Mouse (Mus musculus) ES-E14 (cell line): Measurements from ENCODE around the gene Ptma. TPM values are rescaled to one million over a fixed set of nuclear protein-coding genes. Genes with fewer than 3 reads are reported as not detected.
"Not testable (repeated sequence)": the region's sequence is repeated elsewhere in the genome, so short reads cannot be mapped to it uniquely, and the experiment has no call there.

Experiments used
- DNase-seq: peaks from one replicate; pipeline ENCODE4 v3.0.0-alpha.2; 2013; ENCODE audit warnings: low read depth, low spot score
- H3K27ac ChIP-seq: 2 replicates; pipeline ENCODE4 v1.5.1; 2012; ENCODE audit warnings: low read depth, mild to moderate bottlenecking, low read length, moderate library complexity, mixed read lengths; ENCODE audit not compliant: poor library complexity, insufficient read depth, severe bottlenecking
- H3K36me3 ChIP-seq: 2 replicates; pipeline ENCODE4 v1.6.1; 2012; ENCODE audit warnings: mild to moderate bottlenecking, low read length, moderate library complexity, mixed read lengths; ENCODE audit not compliant: control insufficient read depth, poor library complexity, insufficient read depth, severe bottlenecking
- H3K4me1 ChIP-seq, 2 experiments: fragments of 150-350 bp in 1 of 2; sonication (generic) in 1 of 2; 2 replicates each; pipeline ENCODE4 v1.6.1; 2012; ENCODE audit warnings: low read length in 2 of 2, mild to moderate bottlenecking in 1 of 2, mixed read lengths in 1 of 2; ENCODE audit not compliant: control insufficient read depth in 2 of 2, insufficient read depth in 2 of 2, poor library complexity in 1 of 2
- H3K4me3 ChIP-seq, 2 experiments: fragments of 150-350 bp in 1 of 2; sonication (generic) in 1 of 2; 2 replicates each; pipeline ENCODE4 v1.5.1; 2012; ENCODE audit warnings: low read length in 2 of 2, low read depth in 1 of 2, mild to moderate bottlenecking in 1 of 2, mixed read lengths in 1 of 2; ENCODE audit not compliant: insufficient read depth in 1 of 2, poor library complexity in 1 of 2, severe bottlenecking in 1 of 2
- H3K9ac ChIP-seq: 2 replicates; pipeline ENCODE4 v1.6.1; 2012; ENCODE audit warnings: low read depth, mild to moderate bottlenecking, low read length, mixed read lengths; ENCODE audit not compliant: poor library complexity, insufficient read depth, severe bottlenecking
- H3K9me3 ChIP-seq: fragments of 150-350 bp; sonication (generic); 2 replicates; pipeline ENCODE4 v1.6.1; 2012; ENCODE audit warnings: low read depth, mild to moderate bottlenecking, low read length; ENCODE audit not compliant: control insufficient read depth, insufficient read depth
- CHD2 ChIP-seq: IDR thresholded peaks from 2 replicates; pipeline ENCODE4 v1.6.1; 2014; ENCODE audit warnings: mild to moderate bottlenecking, low read depth, low read length, inconsistent platforms
- HCFC1 ChIP-seq: IDR thresholded peaks from 2 replicates; pipeline ENCODE4 v1.6.1; 2012; ENCODE audit warnings: low read length, inconsistent platforms, borderline replicate concordance; ENCODE audit not compliant: insufficient read depth
- MAFK ChIP-seq: IDR thresholded peaks from 2 replicates; pipeline ENCODE4 v1.6.1; 2014; ENCODE audit warnings: mild to moderate bottlenecking, low read depth, low read length, inconsistent platforms; ENCODE audit not compliant: insufficient read depth
- ZC3H11A ChIP-seq: IDR thresholded peaks from 2 replicates; pipeline ENCODE4 v1.6.1; 2012; ENCODE audit warnings: low read depth, mild to moderate bottlenecking, inconsistent platforms, low read length, borderline replicate concordance
- ZNF384 ChIP-seq: IDR thresholded peaks from 2 replicates; pipeline ENCODE4 v1.6.1; 2012; ENCODE audit warnings: low read depth, low read length, inconsistent platforms
- in situ Hi-C, 2 experiments: fragments of 600-800 bp; cut with MboI; formaldehyde crosslinking; loops; one replicate each; pipeline ENCODE4 v1.15.1; 2025; ENCODE audit warnings: low sequenced_read_pairs in 2 of 2, inconsistent platforms in 1 of 2; ENCODE audit not compliant: unreplicated experiment in 2 of 2
- total RNA-seq: library from RNA; depleted of rRNA; stranded (reverse); fragments of 300-350 nt; gene quantifications from 2 replicates; pipeline ENCODE4 v1.2.3, GENCODE M21; 2012

The Ptma gene
- total RNA-seq, 1 experiment: 2,587 TPM

DNA sequence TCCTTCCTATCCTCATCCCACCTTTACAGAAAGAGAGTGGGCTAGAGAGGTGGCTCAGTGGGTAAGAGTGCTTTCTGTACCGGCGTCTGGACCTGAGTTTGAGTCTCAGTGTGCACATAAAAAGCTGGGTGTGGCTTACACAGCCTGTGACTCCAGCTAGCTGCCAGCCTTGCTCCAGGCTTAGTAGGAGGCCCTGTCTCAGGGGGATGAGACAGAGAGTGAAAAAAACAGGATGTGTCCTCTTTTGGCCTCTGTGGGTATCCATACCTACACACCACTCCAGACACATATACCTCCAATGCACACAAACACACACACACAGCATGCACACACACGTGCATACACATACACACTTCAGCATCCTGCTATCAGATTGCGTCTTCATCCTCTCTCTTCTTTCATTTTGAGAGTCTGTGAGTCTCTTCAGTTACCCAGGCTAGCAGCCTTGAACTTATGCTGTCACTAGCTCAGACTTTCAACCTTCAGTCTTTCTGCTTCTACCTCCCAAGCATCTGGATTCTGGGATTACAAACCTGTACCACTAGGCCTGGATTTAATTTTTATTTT is 14.3 kb upstream of the Ptma start:
- Histone ChIP-seq H3K4me1 (peaks cover 3 to 40% of the 10 kb centered on the region in 2 experiments; a peak in 2 of 4 replicates), H3K9me3 (no peaks in the 10 kb centered on the region), H3K36me3 (no peaks in the 10 kb centered on the region), H3K27ac (no peak overlapping the region), H3K9ac (no peak overlapping the region), H3K4me3 (no peak overlapping the region)
- no peak for TF ChIP-seq ZC3H11A
- no peak for TF ChIP-seq MAFK
- no peak for TF ChIP-seq CHD2
- no peak for TF ChIP-seq ZNF384
- TF ChIP-seq HCFC1: no peak
- in situ Hi-C loops: no loop called here
- no peak for DNase-seq

DNA sequence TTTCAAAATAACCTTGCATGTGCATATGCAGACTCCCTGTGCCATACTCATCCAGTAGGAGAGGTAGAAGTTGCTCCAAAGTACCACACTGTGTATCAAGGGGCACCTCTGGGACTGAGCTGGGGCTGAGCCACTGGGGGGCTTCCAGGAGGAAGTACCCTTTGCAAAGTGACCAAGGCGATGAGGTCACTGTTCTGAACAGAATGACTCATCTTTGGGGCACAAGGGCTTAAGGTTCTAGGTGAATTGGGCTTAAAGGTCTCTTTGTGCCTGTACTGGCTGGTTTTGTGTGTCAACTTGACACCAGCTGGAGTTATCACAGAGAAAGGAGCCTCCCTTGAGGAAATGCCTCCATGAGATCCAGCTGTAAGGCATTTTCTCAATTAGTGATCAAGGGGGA is 13.5 kb upstream of the Ptma start:
- H3K9ac ChIP-seq, H3K9me3 ChIP-seq, DNase-seq, H3K36me3 ChIP-seq, H3K4me3 ChIP-seq, in situ Hi-C loops, H3K27ac ChIP-seq: not testable (repeated sequence)
- H3K4me1 ChIP-seq: peaks cover 3 to 33% of the 10 kb centered on the region in 2 experiments; a peak in 2 of 4 replicates

DNA sequence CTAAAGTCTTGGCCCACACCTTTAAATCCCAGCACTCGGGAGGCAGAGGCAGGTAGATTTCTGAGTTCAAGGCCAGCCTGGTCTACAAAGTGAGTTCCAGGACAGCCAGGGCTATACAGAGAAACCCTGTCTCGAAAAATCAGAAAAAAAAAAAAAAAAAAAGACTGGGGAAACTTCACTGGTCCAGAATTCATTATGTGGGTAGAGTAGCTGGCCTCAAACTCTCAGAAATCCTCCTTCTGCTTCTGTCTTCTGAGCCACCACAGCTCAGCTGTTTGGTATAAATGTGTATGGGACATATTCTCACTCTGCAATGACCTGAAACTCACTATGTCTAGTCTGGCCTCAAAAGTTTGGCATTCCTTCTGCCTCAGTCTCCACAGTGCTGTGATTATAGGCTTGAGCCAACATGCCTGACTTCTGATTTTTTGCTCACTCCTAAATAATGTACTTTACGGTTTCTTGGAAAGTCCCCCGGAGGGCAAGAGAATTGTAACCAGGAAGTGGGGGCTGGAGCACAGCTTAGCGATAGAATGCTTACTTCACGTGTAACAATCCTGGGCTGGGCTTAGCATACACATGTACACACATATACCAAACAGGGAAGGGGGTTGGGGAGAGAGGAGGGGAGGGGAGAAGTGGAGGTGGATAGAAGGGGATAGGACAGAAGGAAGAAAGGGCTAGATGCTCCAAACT is 10.7 kb upstream of the Ptma start:
- H3K9ac ChIP-seq: no peak overlapping the region
- H3K36me3 ChIP-seq: no peaks in the 10 kb centered on the region
- in situ Hi-C loops: no loop called here
- no peak overlapping the region for H3K27ac ChIP-seq
- peaks cover 0 to 16% of the 10 kb centered on the region in 2 experiments; a peak in 2 of 4 replicates for H3K4me1 ChIP-seq
- TF ChIP-seq ZC3H11A (no peak), HCFC1 (no peak), CHD2 (no peak)
- H3K4me3 ChIP-seq: no peak overlapping the region
- no peaks in the 10 kb centered on the region for H3K9me3 ChIP-seq
- DNase-seq: no peak

DNA sequence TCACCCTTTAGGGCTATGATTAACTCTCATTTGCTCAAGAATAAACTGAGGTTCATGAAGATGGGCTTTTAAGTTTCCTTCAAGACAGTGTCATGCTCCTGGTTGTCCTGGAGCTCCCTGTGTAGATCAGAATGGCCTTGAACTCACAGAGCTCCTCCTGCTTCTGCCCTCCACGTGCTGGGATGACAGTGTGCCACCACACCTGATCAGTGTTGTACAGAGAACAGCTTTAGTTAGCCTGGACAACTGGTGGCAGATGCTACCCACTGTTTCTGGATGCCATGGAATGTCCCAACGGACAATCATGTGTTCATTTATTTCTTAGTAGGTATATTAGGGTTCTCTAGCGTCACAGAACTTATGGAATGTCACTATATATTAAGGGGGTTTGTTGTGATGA is 9.4 kb upstream of the Ptma start:
- Histone ChIP-seq H3K27ac (no peak overlapping the region), H3K4me3 (no peak overlapping the region), H3K9me3 (no peaks in the 10 kb centered on the region), H3K36me3 (no peaks in the 10 kb centered on the region), H3K9ac (no peak overlapping the region), H3K4me1 (peaks cover 0 to 9% of the 10 kb centered on the region in 2 experiments; a peak in 2 of 4 replicates)
- in situ Hi-C loops: no loop called here
- DNase-seq: no peak
- TF ChIP-seq CHD2: no peak
- no peak for TF ChIP-seq HCFC1
- TF ChIP-seq ZNF384: no peak
- TF ChIP-seq MAFK: no peak
- no peak for TF ChIP-seq ZC3H11A

DNA sequence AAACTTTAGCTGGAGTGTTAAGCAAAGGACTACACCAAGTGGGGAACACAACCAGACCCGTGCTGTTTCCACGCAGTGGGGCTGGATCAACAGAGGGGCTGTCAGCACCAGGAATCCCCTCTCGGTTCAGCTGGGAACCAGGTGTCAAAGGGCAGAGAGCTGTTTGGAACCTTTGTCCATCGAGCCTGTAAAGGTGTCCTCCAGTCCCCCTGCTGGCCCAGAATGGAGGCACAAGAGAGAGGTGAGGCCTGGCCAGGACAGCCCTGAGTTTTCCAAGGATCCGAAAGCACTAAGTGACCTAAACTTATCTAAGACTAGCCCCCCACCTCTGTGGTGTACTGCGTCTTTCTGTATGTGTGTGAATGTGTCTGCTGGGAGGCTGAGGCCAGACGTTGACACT is 6.2 kb upstream of the Ptma start:
- Histone ChIP-seq H3K36me3 (no peaks in the 10 kb centered on the region), H3K4me1 (peaks cover 5 to 25% of the 10 kb centered on the region in 2 experiments), H3K9me3 (no peaks in the 10 kb centered on the region), H3K9ac (no peak overlapping the region), H3K27ac (no peak overlapping the region), H3K4me3 (no peak overlapping the region)
- in situ Hi-C loops: no loop called here
- TF ChIP-seq HCFC1 (no peak), ZNF384 (no peak), ZC3H11A (no peak), MAFK (no peak), CHD2 (no peak)
- no peak for DNase-seq
